Mouse (Mus musculus) olfactory bulb, adult 2 months (tissue): ENCODE data around the gene Chchd5.

ENCODE experiments used
- CTCF ChIP-seq: fragments of 200-500 bp; IDR thresholded peaks from 2 replicates; pipeline ENCODE4 v1.5.1; 2012; ENCODE audit warnings: low read depth, mild to moderate bottlenecking, low read length, moderate library complexity; ENCODE audit not compliant: insufficient read depth
- POLR2A ChIP-seq: fragments of 200-500 bp; IDR thresholded peaks from 2 replicates; pipeline ENCODE4 v1.6.1; 2012; ENCODE audit warnings: mild to moderate bottlenecking, low read depth, low read length, moderate library complexity; ENCODE audit not compliant: insufficient read depth

DNA sequence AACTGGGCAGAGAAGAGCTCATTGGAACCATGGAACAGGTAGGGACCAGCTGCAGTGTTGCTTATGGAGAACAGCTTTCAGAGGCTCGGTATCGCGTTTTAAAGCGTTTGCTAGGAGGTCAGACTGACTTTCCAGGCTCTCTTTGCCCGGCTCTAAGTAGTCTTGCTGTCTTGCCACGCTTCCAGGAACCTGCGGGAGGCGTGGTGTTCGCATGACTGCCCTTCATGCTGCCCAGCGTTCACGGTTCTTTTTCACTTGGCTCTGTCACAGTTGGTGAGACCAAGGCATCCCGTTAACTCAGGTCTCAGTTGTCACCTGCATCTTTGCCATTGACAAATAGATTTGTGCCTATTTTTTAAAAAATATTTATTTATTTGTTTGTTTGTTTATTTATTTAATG is 11.4 kb upstream of the Chchd5 start:
- no peak for TF ChIP-seq CTCF
- no peak for TF ChIP-seq POLR2A
